Mouse (Mus musculus): Measurements from ENCODE around the gene 1700017N19Rik.
A peak's percentile ranks its signal among the peaks of the same experiment; 100 is the strongest.
"Not testable (repeated sequence)": the region's sequence is repeated elsewhere in the genome, so short reads cannot be mapped to it uniquely, and the experiment has no call there.

Gene 1700017N19Rik

GRCm38 (mm10) chr10:100590323-100590722 lies at the start of gene 1700017N19Rik, which contains the start of gene 4930430F08Rik:
Gene 1700017N19Rik (plus strand): TSS chr10:100590484.
Gene 4930430F08Rik (minus strand): TSS chr10:100590423.
- DNase-seq: no peak

DNA sequence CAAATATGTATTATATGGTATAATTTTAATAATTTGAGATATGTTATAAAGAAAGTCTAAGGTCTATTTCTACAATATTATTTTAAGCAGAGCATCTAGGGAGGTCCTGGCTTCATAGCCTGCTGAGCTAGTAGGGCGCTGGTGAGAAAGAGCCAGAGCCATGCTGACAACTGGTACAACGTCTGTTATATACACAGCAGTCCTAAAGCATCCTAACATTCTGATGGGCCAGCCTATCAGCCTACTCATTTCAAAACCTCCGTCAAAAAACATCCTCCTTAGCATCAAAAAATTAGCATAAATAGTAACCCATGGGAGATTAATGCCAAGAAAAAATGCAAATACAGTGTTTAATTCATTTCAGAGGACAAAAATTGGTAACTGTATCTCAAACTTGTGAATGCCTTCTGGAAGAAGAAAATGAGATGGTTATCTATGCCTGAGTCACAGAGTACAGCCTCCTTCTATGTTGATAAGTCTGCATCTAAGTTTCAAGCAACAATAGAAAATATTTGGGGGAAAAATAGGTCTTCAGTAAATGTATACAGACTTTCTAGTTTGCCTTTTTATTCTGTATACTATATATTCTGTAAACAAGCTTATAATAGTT lies 33.6 kb upstream of the 1700017N19Rik start:
- no peak for DNase-seq

- DNase-seq: not testable (repeated sequence)
These were observed 29.9 kb upstream of the 1700017N19Rik start for GRCm38 (mm10) chr10:100560194-100560883.

DNA sequence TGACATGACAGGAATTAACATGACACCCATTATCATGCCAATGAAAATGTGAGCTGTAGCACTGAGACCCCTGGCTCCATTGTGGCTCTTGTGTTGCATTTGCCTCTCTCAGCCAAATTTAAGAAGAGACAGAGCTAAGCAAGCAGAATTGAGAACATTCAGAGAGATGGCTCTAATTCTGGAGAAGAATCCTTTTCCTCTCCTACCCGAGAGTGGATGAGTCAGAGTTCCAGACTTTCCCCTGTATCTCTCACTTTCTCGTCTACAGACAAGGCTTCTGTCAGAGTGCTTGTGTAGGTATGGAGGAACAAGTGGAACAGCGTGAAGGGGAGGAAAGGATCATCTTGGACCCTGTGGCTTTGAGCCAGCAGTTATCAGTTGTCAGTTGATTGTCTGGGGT lies 26.2 kb upstream of the 1700017N19Rik start:
- DNase-seq: no peak

DNA sequence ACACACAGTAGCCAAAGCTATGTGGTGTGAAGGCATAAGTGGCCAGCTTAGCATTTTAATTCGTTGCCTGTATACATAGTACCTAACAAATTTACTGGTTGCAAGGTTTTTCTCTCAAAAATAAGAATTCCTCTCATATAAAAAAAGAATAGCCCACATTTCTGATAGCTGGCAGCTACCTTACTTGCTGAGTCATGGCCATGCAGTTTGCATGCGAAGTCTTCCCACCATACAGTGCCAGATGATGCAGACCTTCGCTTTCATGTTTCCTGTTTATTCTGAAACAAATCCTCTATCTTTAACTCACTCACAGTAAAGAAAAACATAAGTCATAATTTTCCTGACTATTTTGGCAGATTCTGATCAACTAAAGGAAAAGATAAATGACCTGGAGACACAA lies 18.6 kb upstream of the 1700017N19Rik start:
- no peak for DNase-seq

DNA sequence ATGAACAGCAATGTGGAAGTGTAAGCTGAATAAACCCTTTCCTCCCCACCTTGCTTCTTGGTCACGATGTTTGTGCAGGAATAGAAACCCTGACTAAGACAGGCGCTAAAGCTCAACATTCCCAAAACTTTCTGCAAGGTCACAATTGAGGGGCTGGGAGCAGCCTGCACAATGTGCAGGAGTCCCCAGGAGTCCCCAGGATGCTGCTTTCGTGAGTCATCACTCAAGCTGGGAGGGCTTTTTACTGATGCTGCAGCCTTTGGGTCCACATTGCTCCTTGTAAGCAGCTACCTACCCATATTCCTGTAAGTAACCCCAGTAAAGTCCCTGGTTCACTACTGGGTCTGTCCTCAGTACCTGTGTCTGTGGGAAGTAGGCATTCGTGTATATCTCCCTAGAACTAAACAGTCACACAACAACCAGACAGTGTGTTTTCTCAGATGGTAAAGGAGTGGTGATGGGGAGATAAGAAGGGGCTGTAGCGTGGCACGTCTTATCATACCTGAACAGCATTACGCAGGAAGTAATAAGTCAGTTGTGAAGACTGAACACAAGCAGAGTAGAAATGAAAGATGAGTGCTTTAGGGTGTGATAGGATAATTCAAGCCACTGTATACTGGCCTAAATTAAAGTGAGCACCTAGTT lies 15.7 kb upstream of the 1700017N19Rik start:
- no peak for DNase-seq

- no peak for DNase-seq
These were observed 15.0 kb upstream of the 1700017N19Rik start for GRCm38 (mm10) chr10:100575294-100575693.

DNA sequence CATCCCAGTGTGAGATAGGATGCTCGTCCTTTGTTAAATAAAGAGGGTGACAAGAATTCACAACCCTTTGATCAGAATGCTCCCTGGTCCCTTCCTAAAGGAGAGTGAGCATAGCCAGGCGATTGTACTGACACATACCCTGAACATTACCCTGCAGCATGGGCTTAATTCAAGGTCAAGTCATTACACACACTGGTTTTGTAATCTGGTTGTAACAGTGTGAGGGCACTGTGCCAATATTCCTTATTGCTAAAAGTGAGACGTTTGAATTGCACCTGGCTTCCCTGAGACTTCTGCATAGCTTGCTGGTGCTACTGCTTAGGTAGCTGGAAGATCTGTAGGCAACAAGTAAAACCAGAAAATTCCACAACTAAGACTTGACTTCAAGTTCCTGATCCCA lies 6.1 kb upstream of the 1700017N19Rik start:
- no peak for DNase-seq

- no peak for DNase-seq
These were observed 1.8 kb upstream of the 1700017N19Rik start for GRCm38 (mm10) chr10:100588524-100588923.

- DNase-seq: peak; percentile 93 to 94
These were observed 1.3 kb upstream of the 1700017N19Rik start for GRCm38 (mm10) chr10:100588932-100589388.

DNA sequence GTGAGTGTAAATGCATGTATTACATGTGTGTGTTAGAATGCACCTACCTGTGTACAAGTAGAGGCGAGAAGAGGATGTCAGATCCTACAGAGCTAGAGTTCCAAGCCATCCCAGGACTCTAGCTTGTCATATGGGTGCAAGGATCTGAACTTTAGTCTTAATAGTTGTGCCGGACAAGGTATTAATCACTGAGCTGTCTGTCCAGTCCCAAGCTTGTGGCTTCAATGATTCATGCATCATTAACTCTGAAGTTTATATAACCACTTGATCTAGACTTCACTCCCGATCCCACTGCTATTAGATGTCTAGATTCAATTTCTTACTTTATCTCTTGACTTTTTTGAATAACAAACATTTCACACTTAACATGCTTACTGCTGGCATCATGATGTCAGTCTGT lies 8.1 kb downstream of the 1700017N19Rik start:
- DNase-seq: no peak

DNA sequence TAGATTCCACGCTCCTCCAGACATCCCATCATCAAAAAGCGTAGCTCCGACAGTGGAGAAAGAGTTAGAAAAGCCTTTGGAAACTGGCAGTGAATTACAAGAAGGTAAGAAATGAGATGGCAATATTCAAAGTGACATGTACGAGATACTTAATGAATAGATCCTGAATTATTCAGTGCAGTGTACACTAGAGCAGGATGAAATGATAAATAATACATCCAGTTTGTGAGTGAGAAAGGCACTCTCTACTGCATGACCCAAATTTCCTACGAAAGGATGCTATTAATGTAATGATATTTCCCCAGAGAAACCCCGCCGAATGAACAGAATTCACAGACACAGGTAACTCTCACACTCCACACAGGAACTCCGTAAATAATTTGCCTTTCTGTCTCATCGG lies 13.2 kb downstream of the 1700017N19Rik start:
- no peak for DNase-seq

- DNase-seq: no peak
These were observed 14.0 kb downstream of the 1700017N19Rik start for GRCm38 (mm10) chr10:100604254-100604653.

- no peak for DNase-seq
These were observed 27.1 kb downstream of the 1700017N19Rik start for GRCm38 (mm10) chr10:100617233-100617903.

GRCm38 (mm10) chr10:100619474-100619873 lies 29.2 kb downstream of the 1700017N19Rik start:
- DNase-seq: no peak

- DNase-seq: no peak
These were observed 29.8 kb downstream of the 1700017N19Rik start for GRCm38 (mm10) chr10:100620040-100620439.

- DNase-seq: no peak
These were observed 32.2 kb downstream of the 1700017N19Rik start for GRCm38 (mm10) chr10:100622494-100622893.

DNA sequence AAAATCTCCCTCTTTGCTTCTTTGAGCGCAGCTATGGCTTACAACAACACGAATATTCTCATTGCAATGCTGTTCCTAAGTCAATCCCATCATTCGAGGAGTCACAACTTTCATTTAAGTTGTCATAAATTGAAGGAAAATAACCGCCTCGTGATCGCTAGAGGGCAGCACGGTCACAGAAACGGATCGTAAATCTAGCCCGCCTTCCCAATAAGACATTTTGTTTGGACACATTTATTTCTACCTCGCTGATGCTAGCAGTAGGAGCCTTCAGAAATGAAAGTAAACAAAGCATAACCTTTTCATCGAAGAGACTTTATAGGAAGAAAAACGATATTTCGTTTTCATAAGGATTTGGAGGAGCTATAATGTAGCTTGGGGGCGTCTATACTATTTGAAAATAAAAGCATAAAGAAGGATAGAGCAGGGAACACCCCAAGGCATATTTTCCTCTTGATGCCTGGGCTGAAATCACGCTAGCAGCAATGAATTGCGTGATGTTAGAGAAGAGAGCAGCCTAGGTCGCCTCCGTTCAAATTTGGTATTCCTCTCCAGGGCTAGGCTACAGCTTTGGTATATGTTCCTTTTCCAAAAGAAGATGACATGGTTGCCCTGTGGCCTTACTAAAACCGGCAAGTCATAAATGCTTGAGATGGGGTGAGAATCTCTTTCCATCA lies 39.6 kb downstream of the 1700017N19Rik start:
- DNase-seq: peak in 1 of 2 experiments; percentile 61

DNA sequence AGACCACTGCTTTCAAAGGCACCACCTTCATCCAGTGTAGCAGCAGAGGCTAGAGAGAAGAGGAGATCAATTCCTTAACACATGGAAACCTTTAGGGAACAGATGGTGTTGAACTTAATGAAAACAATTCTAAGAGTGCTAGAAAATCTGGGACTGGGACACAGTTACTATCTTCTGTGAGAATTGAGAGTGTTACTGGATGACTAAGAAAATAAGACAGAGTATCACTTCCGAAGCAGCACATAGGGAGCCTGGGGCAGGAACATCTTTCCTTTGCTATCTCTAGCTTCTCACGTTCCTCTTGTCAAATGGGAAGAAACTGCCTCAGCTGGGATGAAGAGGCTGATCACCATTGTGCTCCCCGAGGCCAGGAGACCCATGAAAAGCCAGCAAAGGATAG lies 52.6 kb downstream of the 1700017N19Rik start:
- DNase-seq: no peak

DNA sequence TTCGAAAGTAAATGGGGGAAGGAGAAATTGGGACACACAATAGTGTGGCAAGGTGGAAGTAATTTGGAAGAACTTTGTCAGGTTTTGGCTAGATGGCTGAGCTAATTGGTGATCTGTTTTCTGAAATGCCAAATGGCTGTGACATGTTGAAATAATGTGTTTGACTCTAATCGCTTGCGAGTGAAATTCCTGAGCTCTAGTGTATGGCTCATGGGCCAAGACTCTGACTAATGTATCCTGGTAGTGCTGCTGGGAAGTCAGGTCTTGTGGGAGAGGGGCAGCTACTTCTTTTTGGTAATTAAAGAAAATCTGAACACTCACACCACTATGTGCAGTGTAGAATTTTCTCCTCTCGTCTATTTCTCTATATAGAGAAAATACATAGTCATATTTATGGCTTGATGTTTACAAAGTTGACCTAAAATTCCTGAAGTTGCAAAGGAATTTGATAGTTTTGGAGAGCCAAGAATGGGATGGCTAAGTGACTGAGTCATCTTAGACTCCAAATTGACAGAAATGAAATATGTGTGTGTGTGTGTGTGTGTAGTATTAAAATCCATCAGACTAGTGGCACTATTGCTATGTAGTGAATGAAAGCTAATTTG lies 55.1 kb downstream of the 1700017N19Rik start:
- no peak for DNase-seq

DNA sequence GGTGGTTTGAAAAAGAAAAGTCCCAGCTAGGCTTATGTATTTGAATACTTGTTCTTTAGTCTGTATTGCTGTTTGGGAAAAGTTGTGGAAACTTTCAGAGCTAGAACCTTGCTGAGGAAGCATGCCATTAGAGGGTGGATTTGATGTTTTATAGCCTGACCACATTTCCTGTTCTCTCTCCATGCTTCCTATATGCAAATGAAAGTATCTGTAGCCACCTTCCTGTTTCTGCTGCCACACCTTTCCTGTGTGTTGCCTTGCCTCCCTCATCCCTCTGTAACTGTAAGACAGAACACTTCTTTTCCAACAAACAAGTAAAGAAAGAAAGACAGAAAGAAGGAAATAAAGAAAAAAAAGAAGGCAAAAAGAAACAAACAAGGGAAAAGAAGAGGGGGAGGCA lies 63.9 kb downstream of the 1700017N19Rik start:
- no peak for DNase-seq

- DNase-seq: no peak
These were observed 71.8 kb downstream of the 1700017N19Rik start for GRCm38 (mm10) chr10:100661970-100662590.
